Mouse (Mus musculus): Measurements from ENCODE around the gene Yy1. TPM values are rescaled to one million over a fixed set of nuclear protein-coding genes. Genes with fewer than 3 reads are reported as not detected.

Gene Yy1
- polyA plus RNA-seq, 1 experiment = 121 TPM

GRCm38 (mm10) chr12:108804388-108804787 is 11.6 kb downstream of the Yy1 start:
- no peak overlapping the region for H3K27ac ChIP-seq (ENCODE audit: insufficient read depth, low read length)
- H3K4me1 ChIP-seq (ENCODE audit: control insufficient read depth, insufficient read depth, low read length) = peaks cover 1% of the 10 kb centered on the region
- no peak overlapping the region for H3K9ac ChIP-seq (ENCODE audit: low read depth, poor library complexity, severe bottlenecking)
- no peak overlapping the region for H3K4me3 ChIP-seq (ENCODE audit: low read depth, low read length)
- no peaks in the 10 kb centered on the region for H3K27me3 ChIP-seq (ENCODE audit: control insufficient read depth, insufficient read depth, low read length, poor library complexity, severe bottlenecking)
- H3K36me3 ChIP-seq (ENCODE audit: control insufficient read depth, insufficient read depth, low read length, poor library complexity, severe bottlenecking) = peaks cover 41% of the 10 kb centered on the region
- no peaks in the 10 kb centered on the region for H3K9me3 ChIP-seq (replicated peaks; ENCODE audit: control insufficient read depth, insufficient read depth, low read length, poor library complexity, severe bottlenecking)
- TF ChIP-seq POLR2A (IDR thresholded peaks at IDR 0.05; ENCODE audit: insufficient read depth, low read length) (no peak), CTCF (IDR thresholded peaks at IDR 0.05; ENCODE audit: low read depth, low read length) (no peak), EP300 (IDR thresholded peaks at IDR 0.05; ENCODE audit: insufficient read depth, low read depth, low read length) (no peak)

GRCm38 (mm10) chr12:108808465-108808864 is 15.7 kb downstream of the Yy1 start:
- Histone ChIP-seq H3K4me3 (ENCODE audit: low read depth, low read length) (no peak overlapping the region), H3K36me3 (ENCODE audit: control insufficient read depth, insufficient read depth, low read length, poor library complexity, severe bottlenecking) (peaks cover 60% of the 10 kb centered on the region), H3K9me3 (replicated peaks; ENCODE audit: control insufficient read depth, insufficient read depth, low read length, poor library complexity, severe bottlenecking) (no peaks in the 10 kb centered on the region), H3K27me3 (ENCODE audit: control insufficient read depth, insufficient read depth, low read length, poor library complexity, severe bottlenecking) (no peaks in the 10 kb centered on the region), H3K4me1 (ENCODE audit: control insufficient read depth, insufficient read depth, low read length) (no peaks in the 10 kb centered on the region), H3K27ac (ENCODE audit: insufficient read depth, low read length) (no peak overlapping the region), H3K9ac (ENCODE audit: low read depth, poor library complexity, severe bottlenecking) (no peak overlapping the region)
- no peak for TF ChIP-seq EP300 (IDR thresholded peaks at IDR 0.05; ENCODE audit: insufficient read depth, low read depth, low read length)
- no peak for TF ChIP-seq CTCF (IDR thresholded peaks at IDR 0.05; ENCODE audit: low read depth, low read length)
- no peak for TF ChIP-seq POLR2A (IDR thresholded peaks at IDR 0.05; ENCODE audit: insufficient read depth, low read length)

GRCm38 (mm10) chr12:108809771-108810170 is 17.0 kb downstream of the Yy1 start:
- no peaks in the 10 kb centered on the region for H3K9me3 ChIP-seq (replicated peaks; ENCODE audit: control insufficient read depth, insufficient read depth, low read length, poor library complexity, severe bottlenecking)
- no peaks in the 10 kb centered on the region for H3K27me3 ChIP-seq (ENCODE audit: control insufficient read depth, insufficient read depth, low read length, poor library complexity, severe bottlenecking)
- no peak overlapping the region for H3K4me3 ChIP-seq (ENCODE audit: low read depth, low read length)
- no peak overlapping the region for H3K9ac ChIP-seq (ENCODE audit: low read depth, poor library complexity, severe bottlenecking)
- H3K27ac ChIP-seq (ENCODE audit: insufficient read depth, low read length) = no peak overlapping the region
- peaks cover 64% of the 10 kb centered on the region for H3K36me3 ChIP-seq (ENCODE audit: control insufficient read depth, insufficient read depth, low read length, poor library complexity, severe bottlenecking)
- TF ChIP-seq POLR2A (IDR thresholded peaks at IDR 0.05; ENCODE audit: insufficient read depth, low read length) = no peak
- no peaks in the 10 kb centered on the region for H3K4me1 ChIP-seq (ENCODE audit: control insufficient read depth, insufficient read depth, low read length)

- no peak overlapping the region for H3K27ac ChIP-seq (ENCODE audit: insufficient read depth, low read length)
- H3K9me3 ChIP-seq (replicated peaks; ENCODE audit: control insufficient read depth, insufficient read depth, low read length, poor library complexity, severe bottlenecking) = no peaks in the 10 kb centered on the region
- H3K4me3 ChIP-seq (ENCODE audit: low read depth, low read length) = no peak overlapping the region
- peaks cover 69% of the 10 kb centered on the region for H3K36me3 ChIP-seq (ENCODE audit: control insufficient read depth, insufficient read depth, low read length, poor library complexity, severe bottlenecking)
- H3K4me1 ChIP-seq (ENCODE audit: control insufficient read depth, insufficient read depth, low read length) = no peaks in the 10 kb centered on the region
- H3K9ac ChIP-seq (ENCODE audit: low read depth, poor library complexity, severe bottlenecking) = no peak overlapping the region
- no peaks in the 10 kb centered on the region for H3K27me3 ChIP-seq (ENCODE audit: control insufficient read depth, insufficient read depth, low read length, poor library complexity, severe bottlenecking)
- TF ChIP-seq CTCF (IDR thresholded peaks at IDR 0.05; ENCODE audit: low read depth, low read length) (no peak), EP300 (IDR thresholded peaks at IDR 0.05; ENCODE audit: insufficient read depth, low read depth, low read length) (no peak), POLR2A (IDR thresholded peaks at IDR 0.05; ENCODE audit: insufficient read depth, low read length) (no peak)
Observed at GRCm38 (mm10) chr12:108810309-108810708, 17.5 kb downstream of the Yy1 start.

- H3K9ac ChIP-seq (ENCODE audit: low read depth, poor library complexity, severe bottlenecking) = no peak overlapping the region
- H3K4me1 ChIP-seq (ENCODE audit: control insufficient read depth, insufficient read depth, low read length) = no peaks in the 10 kb centered on the region
- H3K36me3 ChIP-seq (ENCODE audit: control insufficient read depth, insufficient read depth, low read length, poor library complexity, severe bottlenecking) = peaks cover 68% of the 10 kb centered on the region
- no peak for TF ChIP-seq POLR2A (IDR thresholded peaks at IDR 0.05; ENCODE audit: insufficient read depth, low read length)
- TF ChIP-seq EP300 (IDR thresholded peaks at IDR 0.05; ENCODE audit: insufficient read depth, low read depth, low read length) = no peak
- TF ChIP-seq CTCF (IDR thresholded peaks at IDR 0.05; ENCODE audit: low read depth, low read length) = no peak
- no peaks in the 10 kb centered on the region for H3K27me3 ChIP-seq (ENCODE audit: control insufficient read depth, insufficient read depth, low read length, poor library complexity, severe bottlenecking)
- no peak overlapping the region for H3K27ac ChIP-seq (ENCODE audit: insufficient read depth, low read length)
- H3K9me3 ChIP-seq (replicated peaks; ENCODE audit: control insufficient read depth, insufficient read depth, low read length, poor library complexity, severe bottlenecking) = no peaks in the 10 kb centered on the region
- no peak overlapping the region for H3K4me3 ChIP-seq (ENCODE audit: low read depth, low read length)
Observed at GRCm38 (mm10) chr12:108811133-108811532, 18.4 kb downstream of the Yy1 start.

GRCm38 (mm10) chr12:108812463-108812862 is 19.7 kb downstream of the Yy1 start:
- Histone ChIP-seq H3K27ac (ENCODE audit: insufficient read depth, low read length) (no peak overlapping the region), H3K4me1 (ENCODE audit: control insufficient read depth, insufficient read depth, low read length) (no peaks in the 10 kb centered on the region), H3K9me3 (replicated peaks; ENCODE audit: control insufficient read depth, insufficient read depth, low read length, poor library complexity, severe bottlenecking) (no peaks in the 10 kb centered on the region), H3K9ac (ENCODE audit: low read depth, poor library complexity, severe bottlenecking) (no peak overlapping the region), H3K27me3 (ENCODE audit: control insufficient read depth, insufficient read depth, low read length, poor library complexity, severe bottlenecking) (no peaks in the 10 kb centered on the region), H3K36me3 (ENCODE audit: control insufficient read depth, insufficient read depth, low read length, poor library complexity, severe bottlenecking) (peaks cover 64% of the 10 kb centered on the region), H3K4me3 (ENCODE audit: low read depth, low read length) (no peak overlapping the region)
- no peak for TF ChIP-seq CTCF (IDR thresholded peaks at IDR 0.05; ENCODE audit: low read depth, low read length)
- no peak for TF ChIP-seq POLR2A (IDR thresholded peaks at IDR 0.05; ENCODE audit: insufficient read depth, low read length)
- TF ChIP-seq EP300 (IDR thresholded peaks at IDR 0.05; ENCODE audit: insufficient read depth, low read depth, low read length) = no peak
